Mouse (Mus musculus): Measurements from ENCODE around the gene Cic. TPM values are rescaled to one million over a fixed set of nuclear protein-coding genes. Genes with fewer than 3 reads are reported as not detected.
A peak's percentile ranks its signal among the peaks of the same experiment; 100 is the strongest.

The Cic gene
- polyA plus RNA-seq, 1 experiment from 2014 or later = 28.4 TPM

DNA sequence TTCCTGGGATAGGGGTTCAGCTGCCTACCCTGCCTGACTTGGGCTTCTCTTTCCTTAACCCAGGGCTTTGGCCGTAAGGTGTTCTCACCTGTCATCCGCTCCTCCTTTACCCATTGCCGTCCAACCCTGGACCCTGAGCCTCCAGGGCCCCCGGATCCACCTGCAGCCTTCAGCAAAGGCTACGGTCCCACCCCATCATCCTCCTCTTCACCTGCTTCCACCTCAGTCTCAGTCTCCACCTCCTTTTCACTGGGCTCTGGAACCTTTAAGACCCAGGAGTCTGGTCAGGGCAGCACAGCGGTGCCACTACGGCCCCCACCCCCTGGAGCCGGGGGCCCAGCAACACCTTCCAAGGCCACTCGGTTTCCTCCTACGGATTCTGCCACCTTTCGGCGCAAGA lies 20.5 kb downstream of the Cic start:
- H3K9ac ChIP-seq (ENCODE audit: low read length) = no peak overlapping the region
- no peak overlapping the region for H3K27ac ChIP-seq (replicated peaks in 1 of 2; ENCODE audit: control insufficient read depth in 1 of 2, insufficient read depth in 1 of 2, low read depth in 2 of 2, low read length in 2 of 2)
- H3K4me3 ChIP-seq (ENCODE audit: control insufficient read depth in 1 of 2, insufficient read depth in 1 of 2, low read depth in 1 of 2, low read length in 2 of 2) = no peak overlapping the region
- peaks cover 19 to 26% of the 10 kb centered on the region in 2 experiments for H3K4me1 ChIP-seq (ENCODE audit: control insufficient read depth in 2 of 2, insufficient read depth in 2 of 2, low read length in 2 of 2)
- H3K27me3 ChIP-seq (ENCODE audit: control insufficient read depth, insufficient read depth, low read length) = no peaks in the 10 kb centered on the region
- H3K36me3 ChIP-seq (ENCODE audit: control insufficient read depth, insufficient read depth, low read length) = peaks cover 85% of the 10 kb centered on the region
- H3K9me3 ChIP-seq (ENCODE audit: control insufficient read depth, low read length) = no peaks in the 10 kb centered on the region
- H3K4me2 ChIP-seq (ENCODE audit: low read length) = no peak overlapping the region
- no peak for ATAC-seq (ENCODE audit: insufficient number of reproducible peaks, insufficient read depth, low FRiP score, low read depth)
- WGBS = 91% methylated on average over 12 of the region's 12 CpGs

DNA sequence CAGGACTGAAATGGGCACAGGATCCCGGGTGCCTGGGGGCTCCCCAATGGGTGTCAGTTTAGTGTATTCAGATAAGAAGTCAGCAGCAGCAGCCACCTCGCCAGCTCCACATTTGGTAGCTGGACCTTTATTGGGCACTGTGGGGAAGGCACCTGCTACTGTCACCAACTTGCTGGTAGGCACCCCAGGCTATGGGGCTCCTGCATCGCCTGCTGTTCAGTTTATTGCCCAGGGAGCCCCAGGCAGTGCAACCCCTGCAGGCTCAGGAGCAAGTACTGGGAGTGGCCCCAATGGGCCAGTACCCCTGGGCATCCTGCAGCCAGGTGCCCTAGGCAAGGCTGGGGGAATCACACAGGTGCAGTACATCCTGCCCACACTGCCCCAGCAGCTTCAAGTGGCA lies 21.2 kb downstream of the Cic start:
- no peak for ATAC-seq (ENCODE audit: insufficient number of reproducible peaks, insufficient read depth, low FRiP score, low read depth)
- 90% methylated on average over 3 of the region's 3 CpGs for WGBS
- no peak overlapping the region for H3K4me3 ChIP-seq (ENCODE audit: control insufficient read depth in 1 of 2, insufficient read depth in 1 of 2, low read depth in 1 of 2, low read length in 2 of 2)
- peaks cover 17 to 26% of the 10 kb centered on the region in 2 experiments for H3K4me1 ChIP-seq (ENCODE audit: control insufficient read depth in 2 of 2, insufficient read depth in 2 of 2, low read length in 2 of 2)
- H3K27me3 ChIP-seq (ENCODE audit: control insufficient read depth, insufficient read depth, low read length) = no peaks in the 10 kb centered on the region
- H3K9me3 ChIP-seq (ENCODE audit: control insufficient read depth, low read length) = no peaks in the 10 kb centered on the region
- H3K9ac ChIP-seq (ENCODE audit: low read length) = no peak overlapping the region
- H3K4me2 ChIP-seq (ENCODE audit: low read length) = no peak overlapping the region
- peaks cover 92% of the 10 kb centered on the region for H3K36me3 ChIP-seq (ENCODE audit: control insufficient read depth, insufficient read depth, low read length)
- no peak overlapping the region for H3K27ac ChIP-seq (replicated peaks in 1 of 2; ENCODE audit: control insufficient read depth in 1 of 2, insufficient read depth in 1 of 2, low read depth in 2 of 2, low read length in 2 of 2)

DNA sequence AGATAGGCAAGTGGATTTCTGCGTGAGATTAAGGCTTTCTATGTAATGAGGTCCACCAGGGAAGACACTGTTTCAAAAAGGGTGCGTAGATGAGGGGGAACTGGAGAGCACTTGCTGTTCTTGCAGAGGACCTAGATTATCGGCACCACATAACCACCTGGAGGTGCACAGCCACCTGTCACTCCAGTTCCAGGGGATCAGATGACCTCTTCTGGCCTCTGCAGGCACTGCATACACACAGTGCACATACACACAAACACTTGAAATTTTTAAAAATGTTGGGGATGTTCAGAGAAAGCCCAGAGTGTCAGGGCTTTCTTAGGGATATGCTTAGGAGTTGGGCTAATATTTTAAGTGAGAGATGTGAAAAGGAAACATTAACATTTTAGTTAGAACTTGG lies 22.4 kb downstream of the Cic start:
- Histone ChIP-seq H3K27me3 (ENCODE audit: control insufficient read depth, insufficient read depth, low read length) (no peaks in the 10 kb centered on the region), H3K36me3 (ENCODE audit: control insufficient read depth, insufficient read depth, low read length) (peaks cover 99% of the 10 kb centered on the region), H3K4me3 (ENCODE audit: control insufficient read depth in 1 of 2, insufficient read depth in 1 of 2, low read depth in 1 of 2, low read length in 2 of 2) (no peak overlapping the region), H3K27ac (replicated peaks in 1 of 2; ENCODE audit: control insufficient read depth in 1 of 2, insufficient read depth in 1 of 2, low read depth in 2 of 2, low read length in 2 of 2) (no peak overlapping the region), H3K4me2 (ENCODE audit: low read length) (no peak overlapping the region), H3K9ac (ENCODE audit: low read length) (no peak overlapping the region), H3K4me1 (ENCODE audit: control insufficient read depth in 2 of 2, insufficient read depth in 2 of 2, low read length in 2 of 2) (peaks cover 8 to 14% of the 10 kb centered on the region in 2 experiments; a peak in 3 of 4 replicates), H3K9me3 (ENCODE audit: control insufficient read depth, low read length) (no peaks in the 10 kb centered on the region)
- no peak for ATAC-seq (ENCODE audit: insufficient number of reproducible peaks, insufficient read depth, low FRiP score, low read depth)
- 97% methylated on average over 3 of the region's 3 CpGs for WGBS

DNA sequence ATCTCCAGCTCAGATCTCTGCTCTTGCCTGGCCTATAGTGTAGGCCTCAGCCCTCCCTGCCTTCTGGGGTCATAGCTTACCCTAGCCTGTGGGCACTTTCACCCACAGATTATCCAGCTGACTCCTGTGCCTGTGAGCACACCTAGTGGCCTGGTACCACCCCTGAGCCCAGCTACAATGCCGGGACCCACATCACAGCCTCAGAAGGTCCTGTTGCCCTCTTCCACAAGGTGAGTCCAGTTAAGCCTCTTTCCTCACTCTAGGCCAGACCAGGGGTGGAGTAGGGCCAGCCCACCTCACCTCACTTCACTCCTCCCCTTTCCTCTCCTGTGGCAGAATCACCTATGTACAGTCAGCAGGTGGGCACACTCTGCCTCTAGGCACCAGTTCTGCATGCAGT lies 23.0 kb downstream of the Cic start:
- H3K4me2 ChIP-seq (ENCODE audit: low read length) = no peak overlapping the region
- H3K27ac ChIP-seq (replicated peaks in 1 of 2; ENCODE audit: control insufficient read depth in 1 of 2, insufficient read depth in 1 of 2, low read depth in 2 of 2, low read length in 2 of 2) = no peak overlapping the region
- H3K36me3 ChIP-seq (ENCODE audit: control insufficient read depth, insufficient read depth, low read length) = peaks cover 99% of the 10 kb centered on the region
- 96% methylated on average over 1 of the region's 1 CpGs for WGBS
- no peaks in the 10 kb centered on the region for H3K27me3 ChIP-seq (ENCODE audit: control insufficient read depth, insufficient read depth, low read length)
- no peak overlapping the region for H3K9ac ChIP-seq (ENCODE audit: low read length)
- no peak for ATAC-seq (ENCODE audit: insufficient number of reproducible peaks, insufficient read depth, low FRiP score, low read depth)
- H3K9me3 ChIP-seq (ENCODE audit: control insufficient read depth, low read length) = no peaks in the 10 kb centered on the region
- H3K4me3 ChIP-seq (ENCODE audit: control insufficient read depth in 1 of 2, insufficient read depth in 1 of 2, low read depth in 1 of 2, low read length in 2 of 2) = no peak overlapping the region
- peaks cover 8 to 13% of the 10 kb centered on the region in 2 experiments; a peak in 3 of 4 replicates for H3K4me1 ChIP-seq (ENCODE audit: control insufficient read depth in 2 of 2, insufficient read depth in 2 of 2, low read length in 2 of 2)

DNA sequence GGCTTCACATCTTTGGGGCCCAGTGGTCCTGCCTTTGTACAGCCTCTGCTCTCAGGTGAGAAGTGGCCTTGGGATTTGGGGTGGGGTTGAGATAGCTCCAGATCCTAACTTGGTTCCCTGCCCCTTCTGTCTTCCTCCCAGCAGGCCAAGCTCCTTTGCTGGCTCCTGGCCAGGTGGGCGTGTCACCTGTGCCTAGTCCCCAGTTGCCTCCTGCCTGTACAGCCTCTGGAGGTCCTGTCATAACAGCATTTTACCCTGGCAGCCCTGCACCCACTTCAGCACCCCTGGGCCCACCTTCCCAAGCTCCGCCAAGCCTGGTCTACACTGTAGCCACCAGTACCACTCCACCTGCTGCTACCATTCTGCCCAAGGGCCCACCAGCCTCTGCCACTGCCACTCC lies 23.4 kb downstream of the Cic start:
- Histone ChIP-seq H3K4me3 (ENCODE audit: control insufficient read depth in 1 of 2, insufficient read depth in 1 of 2, low read depth in 1 of 2, low read length in 2 of 2) (no peak overlapping the region), H3K27me3 (ENCODE audit: control insufficient read depth, insufficient read depth, low read length) (no peaks in the 10 kb centered on the region), H3K36me3 (ENCODE audit: control insufficient read depth, insufficient read depth, low read length) (peaks cover 99% of the 10 kb centered on the region), H3K4me2 (ENCODE audit: low read length) (no peak overlapping the region), H3K27ac (replicated peaks in 1 of 2; ENCODE audit: control insufficient read depth in 1 of 2, insufficient read depth in 1 of 2, low read depth in 2 of 2, low read length in 2 of 2) (no peak overlapping the region), H3K9me3 (ENCODE audit: control insufficient read depth, low read length) (no peaks in the 10 kb centered on the region), H3K4me1 (ENCODE audit: control insufficient read depth in 2 of 2, insufficient read depth in 2 of 2, low read length in 2 of 2) (peaks cover 8 to 13% of the 10 kb centered on the region in 2 experiments; a peak in 3 of 4 replicates), H3K9ac (ENCODE audit: low read length) (no peak overlapping the region)
- WGBS = 77% methylated on average over 2 of the region's 2 CpGs
- ATAC-seq (ENCODE audit: insufficient number of reproducible peaks, insufficient read depth, low FRiP score, low read depth) = peak; percentile 24; the same call in 1 of the 2 replicates

DNA sequence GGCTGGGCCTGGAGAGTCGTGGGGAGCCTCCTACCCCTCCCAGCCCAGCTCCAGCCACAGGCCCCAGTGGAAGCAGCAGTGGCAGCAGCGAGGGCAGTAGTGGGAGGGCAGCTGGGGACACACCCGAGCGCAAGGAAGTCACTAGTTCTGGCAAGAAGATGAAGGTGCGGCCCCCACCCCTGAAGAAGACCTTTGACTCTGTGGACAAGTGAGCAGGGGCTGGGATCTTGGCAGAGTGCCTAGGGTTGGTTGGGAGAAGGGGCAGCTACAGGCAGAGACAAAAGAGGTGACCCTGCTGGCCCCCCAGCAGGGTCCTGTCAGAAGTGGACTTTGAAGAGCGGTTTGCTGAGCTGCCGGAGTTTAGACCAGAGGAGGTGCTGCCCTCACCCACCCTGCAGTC lies 24.6 kb downstream of the Cic start:
- Histone ChIP-seq H3K27me3 (ENCODE audit: control insufficient read depth, insufficient read depth, low read length) (no peaks in the 10 kb centered on the region), H3K4me1 (ENCODE audit: control insufficient read depth in 2 of 2, insufficient read depth in 2 of 2, low read length in 2 of 2) (peaks cover 10 to 24% of the 10 kb centered on the region in 2 experiments; a peak in 3 of 4 replicates), H3K4me3 (ENCODE audit: control insufficient read depth in 1 of 2, insufficient read depth in 1 of 2, low read depth in 1 of 2, low read length in 2 of 2) (no peak overlapping the region), H3K9ac (ENCODE audit: low read length) (no peak overlapping the region), H3K4me2 (ENCODE audit: low read length) (no peak overlapping the region), H3K36me3 (ENCODE audit: control insufficient read depth, insufficient read depth, low read length) (peaks cover 90% of the 10 kb centered on the region), H3K27ac (replicated peaks in 1 of 2; ENCODE audit: control insufficient read depth in 1 of 2, insufficient read depth in 1 of 2, low read depth in 2 of 2, low read length in 2 of 2) (no peak overlapping the region), H3K9me3 (ENCODE audit: control insufficient read depth, low read length) (no peaks in the 10 kb centered on the region)
- WGBS = 67% methylated on average over 7 of the region's 7 CpGs
- no peak for ATAC-seq (ENCODE audit: insufficient number of reproducible peaks, insufficient read depth, low FRiP score, low read depth)

DNA sequence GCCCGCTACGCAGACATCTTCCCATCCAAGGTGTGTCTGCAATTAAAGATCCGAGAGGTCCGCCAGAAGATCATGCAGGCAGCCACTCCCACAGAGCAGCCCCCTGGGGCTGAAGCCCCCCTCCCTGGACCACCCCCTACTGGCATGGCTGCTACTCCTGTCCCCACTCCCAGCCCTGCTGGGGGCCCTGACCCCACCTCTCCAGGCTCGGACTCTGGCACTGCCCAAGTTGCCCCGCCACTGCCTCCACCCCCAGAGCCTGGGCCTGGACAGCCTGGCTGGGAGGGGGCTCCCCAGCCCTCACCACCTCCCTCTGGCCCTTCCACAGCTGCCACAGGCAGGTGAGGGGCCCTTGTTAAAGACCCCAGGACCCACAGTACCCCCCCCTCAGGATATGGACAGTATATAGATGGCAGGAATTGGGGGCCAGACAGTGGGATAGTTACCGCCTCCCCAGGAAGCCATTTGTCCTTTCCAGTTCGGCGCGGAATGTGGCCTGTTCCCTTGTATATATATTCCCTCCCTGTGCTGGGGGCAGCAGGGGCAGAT lies 25.8 kb downstream of the Cic start:
- peaks cover 78% of the 10 kb centered on the region for H3K36me3 ChIP-seq (ENCODE audit: control insufficient read depth, insufficient read depth, low read length)
- WGBS = 65% methylated on average over 10 of the region's 10 CpGs
- H3K27ac ChIP-seq (replicated peaks in 1 of 2; ENCODE audit: control insufficient read depth in 1 of 2, insufficient read depth in 1 of 2, low read depth in 2 of 2, low read length in 2 of 2) = 0 out of 4 replicates have a peak overlapping the region, but pooled peaks of 1 of the 2 experiments have one; percentile 30
- no peak overlapping the region for H3K9ac ChIP-seq (ENCODE audit: low read length)
- H3K27me3 ChIP-seq (ENCODE audit: control insufficient read depth, insufficient read depth, low read length) = no peaks in the 10 kb centered on the region
- no peaks in the 10 kb centered on the region for H3K9me3 ChIP-seq (ENCODE audit: control insufficient read depth, low read length)
- peaks cover 10 to 27% of the 10 kb centered on the region in 2 experiments; a peak in 3 of 4 replicates for H3K4me1 ChIP-seq (ENCODE audit: control insufficient read depth in 2 of 2, insufficient read depth in 2 of 2, low read length in 2 of 2)
- no peak for ATAC-seq (ENCODE audit: insufficient number of reproducible peaks, insufficient read depth, low FRiP score, low read depth)
- no peak overlapping the region for H3K4me2 ChIP-seq (ENCODE audit: low read length)
- no peak overlapping the region for H3K4me3 ChIP-seq (ENCODE audit: control insufficient read depth in 1 of 2, insufficient read depth in 1 of 2, low read depth in 1 of 2, low read length in 2 of 2)

DNA sequence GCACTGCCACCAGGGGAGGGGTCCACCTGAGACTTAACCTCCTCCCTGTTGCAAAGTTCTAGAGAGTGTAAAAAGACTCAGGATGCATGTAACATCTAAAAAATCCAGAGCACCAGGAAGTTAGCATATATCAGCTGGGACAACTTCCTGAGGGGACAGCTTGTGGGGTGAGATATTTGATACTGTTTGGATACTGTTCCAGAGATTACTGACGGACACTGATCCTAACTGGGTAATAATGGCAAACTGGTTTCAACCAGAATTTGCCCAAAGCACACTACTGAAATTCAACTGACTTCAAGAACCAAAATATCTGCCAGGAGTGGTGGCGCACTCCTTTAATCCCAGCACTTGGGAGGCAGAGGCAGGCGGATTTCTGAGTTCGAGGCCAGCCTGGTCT lies 27.0 kb downstream of the Cic start:
- H3K4me3 ChIP-seq (ENCODE audit: control insufficient read depth in 1 of 2, insufficient read depth in 1 of 2, low read depth in 1 of 2, low read length in 2 of 2) = no peak overlapping the region
- H3K9me3 ChIP-seq (ENCODE audit: control insufficient read depth, low read length) = no peaks in the 10 kb centered on the region
- H3K9ac ChIP-seq (ENCODE audit: low read length) = no peak overlapping the region
- H3K27ac ChIP-seq (replicated peaks in 1 of 2; ENCODE audit: control insufficient read depth in 1 of 2, insufficient read depth in 1 of 2, low read depth in 2 of 2, low read length in 2 of 2) = 0 out of 4 replicates have a peak overlapping the region, but pooled peaks of 1 of the 2 experiments have one; percentile 7
- peaks cover 10 to 31% of the 10 kb centered on the region in 2 experiments; a peak in 3 of 4 replicates for H3K4me1 ChIP-seq (ENCODE audit: control insufficient read depth in 2 of 2, insufficient read depth in 2 of 2, low read length in 2 of 2)
- 80% methylated on average over 4 of the region's 4 CpGs for WGBS
- no peak overlapping the region for H3K4me2 ChIP-seq (ENCODE audit: low read length)
- peaks cover 66% of the 10 kb centered on the region for H3K36me3 ChIP-seq (ENCODE audit: control insufficient read depth, insufficient read depth, low read length)
- no peaks in the 10 kb centered on the region for H3K27me3 ChIP-seq (ENCODE audit: control insufficient read depth, insufficient read depth, low read length)
- no peak for ATAC-seq (ENCODE audit: insufficient number of reproducible peaks, insufficient read depth, low FRiP score, low read depth)
